Mouse (Mus musculus) layer of hippocampus, adult 6 months (tissue): ENCODE measurements around the gene Reln. TPM values are rescaled to one million over a fixed set of nuclear protein-coding genes. Genes with fewer than 3 reads are reported as not detected.

Experiments used
- long read RNA-seq, 2 experiments: library from polyadenylated mRNA; unstranded; transcript quantifications; one replicate each; pipeline ENCODE4 v2.0.0; 2019 to 2020
- polyA plus RNA-seq: library from polyadenylated mRNA; unstranded; fragments of <200 nt; fragmentation: Nextera tagmentation; gene quantifications from 2 replicates; pipeline ENCODE4 v1.2.3, GENCODE M21; 2021

Gene Reln
- polyA plus RNA-seq, result 6.7 and 12.7 TPM in 2 replicates
- long read RNA-seq, experiment 1, partial matches to known transcripts, result 10 of 16 reads
- long read RNA-seq, experiment 1, other reads (novel, unspliced or antisense), result 6 of 16 reads
- long read RNA-seq, experiment 2, partial matches to known transcripts, result 19 of 50 reads
- long read RNA-seq, experiment 2, other reads (novel, unspliced or antisense), result 31 of 50 reads

GRCm38 (mm10) chr5:22344556-22344975, at the start of gene Reln:
Reln (minus strand) TSS chr5:22344702.

DNA sequence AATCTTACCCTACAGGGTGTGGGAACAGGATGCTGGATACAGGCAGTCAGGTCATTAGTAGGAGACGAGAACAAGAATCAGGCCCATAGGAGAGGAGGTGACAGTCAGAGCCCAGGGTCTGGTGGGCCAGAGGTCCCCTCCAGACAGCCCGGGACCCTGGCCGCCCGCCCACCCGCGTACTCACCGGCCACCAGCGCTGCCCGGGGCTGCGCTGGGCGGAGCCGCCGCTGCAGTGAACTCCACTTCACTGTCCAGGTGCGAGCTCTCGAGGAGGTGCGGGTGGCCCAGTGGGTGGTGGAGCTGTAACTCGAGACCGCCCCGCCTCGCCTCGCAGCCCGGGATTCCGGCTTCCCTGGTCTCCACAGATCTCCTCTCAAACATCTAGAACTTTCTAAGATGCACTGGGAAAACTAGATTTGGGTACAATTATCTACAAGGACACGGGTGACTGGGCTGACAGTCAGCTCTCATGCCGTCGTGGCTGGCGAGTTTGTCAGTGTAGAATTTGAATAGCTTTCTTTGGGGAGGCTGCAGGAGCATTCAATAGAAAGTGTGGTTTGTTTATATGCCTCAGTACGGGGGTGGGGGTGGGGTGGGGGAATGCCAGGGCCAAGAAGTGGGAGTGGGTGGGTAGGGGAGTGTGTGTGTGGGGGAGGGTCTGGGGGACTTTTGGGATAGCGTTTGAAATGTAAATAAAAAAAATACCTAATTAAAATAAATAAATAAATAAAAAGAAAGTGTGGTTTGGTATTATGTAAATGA, 479.0 kb downstream of the Reln start, which contains the start of gene Slc26a5:
TSS of gene Slc26a5 (minus strand) at position 259 of the 762 bp plus-strand sequence.

Other genes starting within 250 kb of the Reln start
- gene Orc5, start 205.7 kb upstream of the Reln start, polyA plus RNA-seq, result 17.9 and 18.0 TPM in 2 replicates